Mouse (Mus musculus): ENCODE results near the gene Dgkg. TPM values are rescaled to one million over a fixed set of nuclear protein-coding genes. Genes with fewer than 3 reads are reported as not detected.

Dgkg gene
- polyA plus RNA-seq, 1 experiment, result 21.1 TPM

DNA sequence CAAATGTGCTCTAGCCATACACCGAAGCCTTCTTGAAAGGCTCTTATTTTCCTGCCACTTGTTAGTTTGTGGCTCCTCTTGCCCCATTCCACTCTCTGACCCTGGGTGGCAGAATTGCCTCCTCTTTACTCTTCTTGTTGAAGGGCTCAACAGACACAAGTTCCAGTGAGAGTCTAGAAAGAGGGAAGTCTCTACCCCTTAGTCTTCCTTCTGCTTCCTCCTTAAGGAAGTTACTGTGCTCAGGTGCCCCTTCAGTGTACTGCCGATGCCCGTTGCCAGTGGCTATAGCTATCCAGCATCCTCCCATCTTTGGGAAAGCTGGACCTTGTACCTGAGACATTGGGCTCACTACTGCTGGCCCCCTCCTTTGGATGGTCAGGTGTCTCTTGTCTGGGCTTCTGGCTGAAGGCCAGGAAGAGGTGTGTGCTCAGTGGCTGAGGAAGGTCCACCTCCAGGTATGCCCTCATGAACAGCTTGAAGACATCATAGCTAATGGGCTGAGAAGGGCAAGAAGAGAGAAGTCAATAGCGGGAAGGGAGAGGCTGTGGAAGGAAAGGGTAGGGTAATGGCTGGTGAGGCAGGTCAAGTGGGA, 56.8 kb downstream of the Dgkg start:
- no peak for DNase-seq (ENCODE audit: extremely low spot score in 1 of 2, low spot score in 1 of 2)

DNA sequence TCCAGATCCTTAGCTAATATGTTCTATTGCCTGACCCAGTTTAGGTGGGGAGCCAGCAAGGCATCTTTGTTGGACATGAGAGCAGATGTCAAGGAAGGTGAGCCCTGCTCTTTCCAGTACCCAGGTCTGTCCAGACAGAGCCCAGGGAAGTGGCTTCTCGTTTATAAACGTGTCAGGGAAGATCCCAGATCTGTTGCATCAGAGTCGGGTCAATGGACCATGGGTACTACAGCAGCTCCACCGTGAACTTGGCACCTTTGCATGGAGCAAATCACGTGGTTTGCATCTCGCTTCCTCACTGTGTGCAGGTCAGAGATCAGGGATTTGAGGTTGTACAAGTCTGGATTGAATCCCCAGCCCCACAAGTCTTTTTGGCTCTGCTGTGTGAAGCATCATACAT, 58.3 kb downstream of the Dgkg start:
- no peak for DNase-seq (ENCODE audit: extremely low spot score in 1 of 2, low spot score in 1 of 2)

- DNase-seq (ENCODE audit: extremely low spot score in 1 of 2, low spot score in 1 of 2), result no peak
Measured at GRCm38 (mm10) chr16:22596394-22596793, 60.6 kb downstream of the Dgkg start.

- DNase-seq (ENCODE audit: extremely low spot score in 1 of 2, low spot score in 1 of 2), result no peak
Measured at GRCm38 (mm10) chr16:22593907-22594306, 63.1 kb downstream of the Dgkg start.

GRCm38 (mm10) chr16:22589619-22590018, 67.4 kb downstream of the Dgkg start:
- no peak for DNase-seq (ENCODE audit: extremely low spot score in 1 of 2, low spot score in 1 of 2)

GRCm38 (mm10) chr16:22586151-22586836, 70.7 kb downstream of the Dgkg start:
- no peak for DNase-seq (ENCODE audit: extremely low spot score in 1 of 2, low spot score in 1 of 2)

DNA sequence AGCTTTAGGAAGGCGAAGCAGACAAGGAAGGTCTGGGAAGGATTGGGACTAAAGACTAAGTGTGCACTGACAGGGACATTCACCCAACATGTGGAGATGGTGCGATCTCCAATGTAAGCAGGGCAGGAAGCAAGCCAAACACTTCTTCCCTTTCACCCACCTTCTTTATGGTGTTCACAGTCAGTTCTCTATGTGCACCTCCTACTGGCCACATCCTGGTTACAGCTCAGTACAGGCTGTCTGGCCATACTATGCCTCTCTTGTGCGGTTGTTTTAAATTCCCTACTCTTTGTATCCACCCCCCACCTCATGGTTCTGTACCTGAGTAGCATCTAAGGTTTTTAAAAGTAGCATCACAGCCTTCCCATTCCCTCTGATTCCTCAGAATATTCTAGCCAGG, 71.5 kb downstream of the Dgkg start:
- DNase-seq (ENCODE audit: extremely low spot score in 1 of 2, low spot score in 1 of 2), result no peak

GRCm38 (mm10) chr16:22583401-22583800, 73.6 kb downstream of the Dgkg start:
- no peak for DNase-seq (ENCODE audit: extremely low spot score in 1 of 2, low spot score in 1 of 2)

GRCm38 (mm10) chr16:22582173-22582929, 74.7 kb downstream of the Dgkg start:
- DNase-seq (ENCODE audit: extremely low spot score in 1 of 2, low spot score in 1 of 2), result no peak

DNA sequence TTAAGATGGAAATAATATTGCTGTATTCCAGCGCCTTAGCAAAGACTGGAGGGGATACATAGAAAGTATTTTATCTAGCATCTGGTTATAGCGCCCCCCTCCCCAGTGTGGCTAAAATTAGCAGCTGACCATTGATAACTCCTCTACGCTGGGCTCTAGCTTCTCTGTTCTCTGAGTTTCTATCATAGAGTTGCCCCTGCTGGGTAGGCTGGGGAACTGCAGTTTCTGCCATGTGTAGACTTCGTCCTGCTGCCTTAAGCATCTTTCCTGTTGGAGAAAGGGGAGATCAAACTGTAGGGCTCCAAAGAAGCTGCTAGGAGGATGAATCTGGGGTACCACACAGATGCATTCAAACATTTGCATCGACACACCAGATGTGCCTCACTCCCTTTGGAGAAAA, 76.9 kb downstream of the Dgkg start:
- DNase-seq (ENCODE audit: extremely low spot score in 1 of 2, low spot score in 1 of 2), result peak in 1 of 2 experiments; percentile 20

GRCm38 (mm10) chr16:22578883-22579282, 78.1 kb downstream of the Dgkg start:
- no peak for DNase-seq (ENCODE audit: extremely low spot score in 1 of 2, low spot score in 1 of 2)

GRCm38 (mm10) chr16:22577656-22578055, 79.4 kb downstream of the Dgkg start:
- DNase-seq (ENCODE audit: extremely low spot score in 1 of 2, low spot score in 1 of 2), result peak in 1 of 2 experiments; percentile 42

- no peak for DNase-seq (ENCODE audit: extremely low spot score in 1 of 2, low spot score in 1 of 2)
Measured at GRCm38 (mm10) chr16:22574164-22574563, 82.9 kb downstream of the Dgkg start.

GRCm38 (mm10) chr16:22572641-22573341, 84.2 kb downstream of the Dgkg start:
- DNase-seq (ENCODE audit: extremely low spot score in 1 of 2, low spot score in 1 of 2), result no peak

GRCm38 (mm10) chr16:22564907-22565272, 92.1 kb downstream of the Dgkg start:
- DNase-seq (ENCODE audit: extremely low spot score in 1 of 2, low spot score in 1 of 2), result no peak

GRCm38 (mm10) chr16:22564259-22564906, 92.6 kb downstream of the Dgkg start:
- DNase-seq (ENCODE audit: extremely low spot score in 1 of 2, low spot score in 1 of 2), result peak in 1 of 2 experiments; percentile 78

- DNase-seq (ENCODE audit: extremely low spot score in 1 of 2, low spot score in 1 of 2), result no peak
Measured at GRCm38 (mm10) chr16:22563594-22563993, 93.4 kb downstream of the Dgkg start.

- DNase-seq (ENCODE audit: extremely low spot score in 1 of 2, low spot score in 1 of 2), result no peak
Measured at GRCm38 (mm10) chr16:22554996-22555395, 102.0 kb downstream of the Dgkg start.

DNA sequence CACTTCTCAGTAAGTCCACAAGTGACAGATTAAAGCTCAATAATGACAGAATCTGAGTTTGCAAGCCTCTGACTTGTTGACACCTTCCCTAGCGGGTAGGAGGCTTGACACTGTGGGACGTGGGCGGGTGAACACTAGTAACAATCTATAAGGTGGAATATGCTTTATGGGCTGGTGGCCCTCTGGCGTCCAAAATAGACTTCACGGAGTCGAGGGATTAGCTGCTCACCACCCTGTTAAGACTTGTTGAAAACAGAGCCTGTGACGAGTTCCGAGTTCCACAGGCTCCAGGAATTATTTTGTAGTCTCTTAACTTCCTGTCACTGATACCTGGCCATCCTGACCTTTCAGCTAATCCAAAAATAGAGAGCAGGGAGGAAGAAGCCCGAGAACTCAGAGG, 104.7 kb downstream of the Dgkg start:
- DNase-seq (ENCODE audit: extremely low spot score in 1 of 2, low spot score in 1 of 2), result no peak

- no peak for DNase-seq (ENCODE audit: extremely low spot score in 1 of 2, low spot score in 1 of 2)
Measured at GRCm38 (mm10) chr16:22551231-22552000, 105.6 kb downstream of the Dgkg start.

All from frontal cortex, adult 2 months (tissue).